Mouse (Mus musculus): ENCODE results near the gene Apol8. TPM values are rescaled to one million over a fixed set of nuclear protein-coding genes. Genes with fewer than 3 reads are reported as not detected.

Apol8 gene
- 0.07 and 0.24 TPM in 2 replicates for polyA plus RNA-seq (2016; fragmentation: Nextera tagmentation; extraction: Ambion mirVana)

- H3K4me3 ChIP-seq = no peak within 1 kb of the TSS
- H3K4me1 ChIP-seq = peaks cover 9% of the 10 kb centered on the region
- peak; percentile 61 for DNase-seq (ENCODE audit: extremely low spot score, low spot score)
- no peak within 1 kb of the TSS for H3K27ac ChIP-seq
- no peaks in the 10 kb centered on the region for H3K27me3 ChIP-seq (ENCODE audit: poor library complexity, severe bottlenecking)
- H3K36me3 ChIP-seq (replicated peaks) = peaks cover 28% of the 10 kb centered on the region
- no peaks in the 10 kb centered on the region for H3K9me3 ChIP-seq
- 10% methylated on average over 9 of the region's 9 CpGs for WGBS
These were observed at the start of gene Apol8 for GRCm38 (mm10) chr15:77756848-77757247. Apol8 (minus strand) TSS chr15:77757003.

- H3K27ac ChIP-seq = no peak overlapping the region
- H3K36me3 ChIP-seq (replicated peaks) = peaks cover 100% of the 10 kb centered on the region
- 89% methylated on average over 4 of the region's 4 CpGs for WGBS
- no peaks in the 10 kb centered on the region for H3K27me3 ChIP-seq (ENCODE audit: poor library complexity, severe bottlenecking)
- no peak for DNase-seq (ENCODE audit: extremely low spot score, low spot score)
- H3K9me3 ChIP-seq = no peaks in the 10 kb centered on the region
- peaks cover 39% of the 10 kb centered on the region for H3K4me1 ChIP-seq
- H3K4me3 ChIP-seq = no peak overlapping the region
These were observed 48.9 kb upstream of the Apol8 start for GRCm38 (mm10) chr15:77805657-77806056.

GRCm38 (mm10) chr15:77804949-77805348, 48.1 kb upstream of the Apol8 start:
- Histone ChIP-seq H3K4me1 (peaks cover 40% of the 10 kb centered on the region), H3K9me3 (no peaks in the 10 kb centered on the region), H3K36me3 (replicated peaks) (peaks cover 96% of the 10 kb centered on the region), H3K4me3 (no peak overlapping the region), H3K27me3 (ENCODE audit: poor library complexity, severe bottlenecking) (no peaks in the 10 kb centered on the region), H3K27ac (no peak overlapping the region)
- 89% methylated on average over 9 of the region's 9 CpGs for WGBS
- DNase-seq (ENCODE audit: extremely low spot score, low spot score) = no peak

- peaks cover 91% of the 10 kb centered on the region for H3K36me3 ChIP-seq (replicated peaks)
- 91% methylated on average over 6 of the region's 6 CpGs for WGBS
- no peaks in the 10 kb centered on the region for H3K9me3 ChIP-seq
- peaks cover 45% of the 10 kb centered on the region for H3K4me1 ChIP-seq
- no peaks in the 10 kb centered on the region for H3K27me3 ChIP-seq (ENCODE audit: poor library complexity, severe bottlenecking)
- no peak overlapping the region for H3K4me3 ChIP-seq
- DNase-seq (ENCODE audit: extremely low spot score, low spot score) = no peak
- H3K27ac ChIP-seq = no peak overlapping the region; the same call in 1 of the 2 replicates
These were observed 47.7 kb upstream of the Apol8 start for GRCm38 (mm10) chr15:77804460-77804859.

GRCm38 (mm10) chr15:77803747-77804146, 46.9 kb upstream of the Apol8 start:
- no peaks in the 10 kb centered on the region for H3K9me3 ChIP-seq
- no peak for DNase-seq (ENCODE audit: extremely low spot score, low spot score)
- H3K27ac ChIP-seq = peak overlapping the region; percentile 48
- peaks cover 85% of the 10 kb centered on the region for H3K36me3 ChIP-seq (replicated peaks)
- no peaks in the 10 kb centered on the region for H3K27me3 ChIP-seq (ENCODE audit: poor library complexity, severe bottlenecking)
- H3K4me3 ChIP-seq = no peak overlapping the region
- H3K4me1 ChIP-seq = peaks cover 52% of the 10 kb centered on the region
- 58% methylated on average over 3 of the region's 3 CpGs for WGBS

- no peaks in the 10 kb centered on the region for H3K9me3 ChIP-seq
- H3K4me3 ChIP-seq = no peak overlapping the region
- H3K36me3 ChIP-seq (replicated peaks) = peaks cover 80% of the 10 kb centered on the region
- peak overlapping the region; percentile 48 for H3K27ac ChIP-seq
- WGBS = 91% methylated on average over 4 of the region's 4 CpGs
- H3K27me3 ChIP-seq (ENCODE audit: poor library complexity, severe bottlenecking) = no peaks in the 10 kb centered on the region
- no peak for DNase-seq (ENCODE audit: extremely low spot score, low spot score)
- peaks cover 60% of the 10 kb centered on the region for H3K4me1 ChIP-seq
These were observed 46.2 kb upstream of the Apol8 start for GRCm38 (mm10) chr15:77802992-77803391.

GRCm38 (mm10) chr15:77801188-77801587, 44.4 kb upstream of the Apol8 start:
- H3K36me3 ChIP-seq (replicated peaks) = peaks cover 77% of the 10 kb centered on the region
- H3K4me1 ChIP-seq = peaks cover 62% of the 10 kb centered on the region

GRCm38 (mm10) chr15:77800511-77800910, 43.7 kb upstream of the Apol8 start:
- H3K9me3 ChIP-seq = no peaks in the 10 kb centered on the region
- DNase-seq (ENCODE audit: extremely low spot score, low spot score) = no peak
- H3K27ac ChIP-seq = peak overlapping the region; percentile 86
- peaks cover 77% of the 10 kb centered on the region for H3K36me3 ChIP-seq (replicated peaks)
- H3K4me1 ChIP-seq = peaks cover 62% of the 10 kb centered on the region
- no peaks in the 10 kb centered on the region for H3K27me3 ChIP-seq (ENCODE audit: poor library complexity, severe bottlenecking)
- H3K4me3 ChIP-seq = no peak overlapping the region

More at GRCm38 (mm10) chr15:77801188-77801587, 44.4 kb upstream of the Apol8 start:
- H3K9me3 ChIP-seq = no peaks in the 10 kb centered on the region
- H3K4me3 ChIP-seq = no peak overlapping the region
- no peak for DNase-seq (ENCODE audit: extremely low spot score, low spot score)
- WGBS = 74% methylated on average over 4 of the region's 4 CpGs
- H3K27ac ChIP-seq = peak overlapping the region; percentile 62
- H3K27me3 ChIP-seq (ENCODE audit: poor library complexity, severe bottlenecking) = no peaks in the 10 kb centered on the region

- 86% methylated on average over 8 of the region's 8 CpGs for WGBS
These were observed 43.0 kb upstream of the Apol8 start for GRCm38 (mm10) chr15:77799491-77800474.

GRCm38 (mm10) chr15:77798664-77799490, 42.1 kb upstream of the Apol8 start:
- Histone ChIP-seq H3K4me3 (no peak overlapping the region), H3K4me1 (peaks cover 50% of the 10 kb centered on the region), H3K27ac (peak overlapping the region; percentile 86), H3K9me3 (no peaks in the 10 kb centered on the region), H3K36me3 (replicated peaks) (peaks cover 76% of the 10 kb centered on the region), H3K27me3 (ENCODE audit: poor library complexity, severe bottlenecking) (no peaks in the 10 kb centered on the region)
- WGBS = 36% methylated on average over 14 of the region's 14 CpGs
- DNase-seq (ENCODE audit: extremely low spot score, low spot score) = peak; percentile 43

More at GRCm38 (mm10) chr15:77799491-77800474, 43.0 kb upstream of the Apol8 start:
- peaks cover 59% of the 10 kb centered on the region for H3K4me1 ChIP-seq
- peak overlapping the region; percentile 86 for H3K27ac ChIP-seq
- no peaks in the 10 kb centered on the region for H3K9me3 ChIP-seq
- H3K27me3 ChIP-seq (ENCODE audit: poor library complexity, severe bottlenecking) = no peaks in the 10 kb centered on the region
- no peak overlapping the region for H3K4me3 ChIP-seq
- H3K36me3 ChIP-seq (replicated peaks) = peaks cover 77% of the 10 kb centered on the region
- no peak for DNase-seq (ENCODE audit: extremely low spot score, low spot score)

- no peak for DNase-seq (ENCODE audit: extremely low spot score, low spot score)
- H3K36me3 ChIP-seq (replicated peaks) = peaks cover 76% of the 10 kb centered on the region
- no peaks in the 10 kb centered on the region for H3K9me3 ChIP-seq
- H3K4me3 ChIP-seq = no peak overlapping the region
- H3K27me3 ChIP-seq (ENCODE audit: poor library complexity, severe bottlenecking) = no peaks in the 10 kb centered on the region
- peaks cover 41% of the 10 kb centered on the region for H3K4me1 ChIP-seq
- WGBS = 86% methylated on average over 14 of the region's 14 CpGs
- H3K27ac ChIP-seq = peak overlapping the region; percentile 86
These were observed 41.0 kb upstream of the Apol8 start for GRCm38 (mm10) chr15:77797609-77798411.

Data from forebrain, embryonic 10.5 days (tissue).